Mouse (Mus musculus) small intestine, adult 2 months (tissue): ENCODE measurements at regions not wholly inside any gene's neighbourhood (a gene's known extent, or its start where the extent isn't known, plus 50 kb on each side); places are given as distances from the start of the nearest gene placed in this dataset.

Source experiments
- CTCF ChIP-seq: fragments of 200-500 bp; IDR thresholded peaks from 2 replicates; pipeline ENCODE4 v1.5.1; 2012; ENCODE audit warnings: low read depth, mild to moderate bottlenecking, control low read depth, inconsistent platforms, low read length, moderate library complexity, mixed read lengths; ENCODE audit not compliant: insufficient replicate concordance, insufficient read length; ENCODE audit errors: extremely low read depth
- POLR2A ChIP-seq: fragments of 200-500 bp; IDR thresholded peaks from 2 replicates; pipeline ENCODE4 v1.6.1; 2012; ENCODE audit warnings: low read depth, mild to moderate bottlenecking, control low read depth, inconsistent platforms, low read length, moderate library complexity

- TF ChIP-seq CTCF (no peak), POLR2A (no peak)
These were observed 94.3 kb upstream of the Prickle1 start for GRCm38 (mm10) chr15:93690011-93690410.
